Mouse (Mus musculus): ENCODE results near the gene Ezh1. TPM values are rescaled to one million over a fixed set of nuclear protein-coding genes. Genes with fewer than 3 reads are reported as not detected.
A peak's percentile ranks its signal among the peaks of the same experiment; 100 is the strongest.

The Ezh1 gene
- polyA plus RNA-seq, 1 experiment from 2014 or later = 18.6 TPM

- H3K27ac ChIP-seq = peak overlapping the region; percentile 97
- H3K4me1 ChIP-seq (replicated peaks; ENCODE audit: insufficient read depth, low read length) = peaks cover 32% of the 10 kb centered on the region
- peak overlapping the region; percentile 41 for H3K9ac ChIP-seq (ENCODE audit: low read depth, low read length)
- TF ChIP-seq CTCF (IDR thresholded peaks at IDR 0.05; ENCODE audit: low read depth) = peak; percentile 40
- DNase-seq (ENCODE audit: low spot score) (peak; percentile 89), ATAC-seq (replicated peaks; ENCODE audit: low FRiP score, low read depth) (peak; percentile 79)
- peak overlapping the region; percentile 19; the same call in 1 of the 2 replicates for H3K4me3 ChIP-seq (replicated peaks; ENCODE audit: low read depth, low read length)
- H3K4me2 ChIP-seq (ENCODE audit: low read length) = peak overlapping the region; percentile 55
- no peaks in the 10 kb centered on the region for H3K9me3 ChIP-seq (replicated peaks; ENCODE audit: low read length)
- no peaks in the 10 kb centered on the region for H3K27me3 ChIP-seq (ENCODE audit: insufficient read depth, low read length)
- H3K36me3 ChIP-seq (ENCODE audit: insufficient read depth, low read length) = no peaks in the 10 kb centered on the region
- WGBS = 2% methylated on average over 18 of the region's 18 CpGs
These were observed 5.0 kb upstream of the Ezh1 start for GRCm38 (mm10) chr11:101230991-101231871.

- TF ChIP-seq CTCF (IDR thresholded peaks at IDR 0.05; ENCODE audit: low read depth) = no peak
- peak overlapping the region; percentile 55 for H3K4me2 ChIP-seq (ENCODE audit: low read length)
- H3K27me3 ChIP-seq (ENCODE audit: insufficient read depth, low read length) = no peaks in the 10 kb centered on the region
- H3K9ac ChIP-seq (ENCODE audit: low read depth, low read length) = peak overlapping the region; percentile 41; the same call in 1 of the 2 replicates
- ATAC-seq (replicated peaks; ENCODE audit: low FRiP score, low read depth) (no peak), DNase-seq (ENCODE audit: low spot score) (no peak)
- peak overlapping the region; percentile 97 for H3K27ac ChIP-seq
- WGBS = 19% methylated on average over 5 of the region's 5 CpGs
- peak overlapping the region; percentile 19; the same call in 1 of the 2 replicates for H3K4me3 ChIP-seq (replicated peaks; ENCODE audit: low read depth, low read length)
- peaks cover 32% of the 10 kb centered on the region for H3K4me1 ChIP-seq (replicated peaks; ENCODE audit: insufficient read depth, low read length)
- H3K9me3 ChIP-seq (replicated peaks; ENCODE audit: low read length) = no peaks in the 10 kb centered on the region
- H3K36me3 ChIP-seq (ENCODE audit: insufficient read depth, low read length) = no peaks in the 10 kb centered on the region
These were observed 4.3 kb upstream of the Ezh1 start for GRCm38 (mm10) chr11:101230526-101230925.

- Histone ChIP-seq H3K4me3 (replicated peaks; ENCODE audit: low read depth, low read length) (no peak overlapping the region), H3K4me2 (ENCODE audit: low read length) (peak overlapping the region; percentile 55), H3K9me3 (replicated peaks; ENCODE audit: low read length) (no peaks in the 10 kb centered on the region), H3K27me3 (ENCODE audit: insufficient read depth, low read length) (no peaks in the 10 kb centered on the region), H3K36me3 (ENCODE audit: insufficient read depth, low read length) (no peaks in the 10 kb centered on the region), H3K9ac (ENCODE audit: low read depth, low read length) (no peak overlapping the region), H3K4me1 (replicated peaks; ENCODE audit: insufficient read depth, low read length) (peaks cover 32% of the 10 kb centered on the region), H3K27ac (peak overlapping the region; percentile 97)
- 14% methylated on average over 2 of the region's 2 CpGs for WGBS
- TF ChIP-seq CTCF (IDR thresholded peaks at IDR 0.05; ENCODE audit: low read depth) = no peak
- DNase-seq (ENCODE audit: low spot score) (peak; percentile 57), ATAC-seq (replicated peaks; ENCODE audit: low FRiP score, low read depth) (no peak)
These were observed 3.8 kb upstream of the Ezh1 start for GRCm38 (mm10) chr11:101230061-101230511.

GRCm38 (mm10) chr11:101229361-101229900, 3.2 kb upstream of the Ezh1 start:
- no peaks in the 10 kb centered on the region for H3K27me3 ChIP-seq (ENCODE audit: insufficient read depth, low read length)
- 27% methylated on average over 8 of the region's 8 CpGs for WGBS
- no peaks in the 10 kb centered on the region for H3K36me3 ChIP-seq (ENCODE audit: insufficient read depth, low read length)
- no peak overlapping the region for H3K9ac ChIP-seq (ENCODE audit: low read depth, low read length)
- H3K4me2 ChIP-seq (ENCODE audit: low read length) = no peak overlapping the region
- no peak overlapping the region for H3K4me3 ChIP-seq (replicated peaks; ENCODE audit: low read depth, low read length)
- no peaks in the 10 kb centered on the region for H3K9me3 ChIP-seq (replicated peaks; ENCODE audit: low read length)
- no peak for DNase-seq (ENCODE audit: low spot score)
- TF ChIP-seq CTCF (IDR thresholded peaks at IDR 0.05; ENCODE audit: low read depth) = no peak
- peaks cover 32% of the 10 kb centered on the region for H3K4me1 ChIP-seq (replicated peaks; ENCODE audit: insufficient read depth, low read length)
- peak overlapping the region; percentile 97 for H3K27ac ChIP-seq
- ATAC-seq (replicated peaks; ENCODE audit: low FRiP score, low read depth) = no peak

- H3K4me1 ChIP-seq (replicated peaks; ENCODE audit: insufficient read depth, low read length) = peaks cover 19% of the 10 kb centered on the region
- WGBS = 16% methylated on average over 25 of the region's 25 CpGs
These were observed 765 bp downstream of the Ezh1 start for GRCm38 (mm10) chr11:101225331-101226064.

GRCm38 (mm10) chr11:101224337-101224736, 1.9 kb downstream of the Ezh1 start:
- ATAC-seq (replicated peaks; ENCODE audit: low FRiP score, low read depth) (no peak), DNase-seq (ENCODE audit: low spot score) (no peak)
- WGBS = 87% methylated on average over 3 of the region's 3 CpGs
- Histone ChIP-seq H3K4me2 (ENCODE audit: low read length) (no peak overlapping the region), H3K4me1 (replicated peaks; ENCODE audit: insufficient read depth, low read length) (peaks cover 9% of the 10 kb centered on the region; the same call in 1 of the 2 replicates), H3K36me3 (ENCODE audit: insufficient read depth, low read length) (no peaks in the 10 kb centered on the region), H3K27me3 (ENCODE audit: insufficient read depth, low read length) (no peaks in the 10 kb centered on the region), H3K9ac (ENCODE audit: low read depth, low read length) (no peak overlapping the region), H3K9me3 (replicated peaks; ENCODE audit: low read length) (no peaks in the 10 kb centered on the region), H3K4me3 (replicated peaks; ENCODE audit: low read depth, low read length) (no peak overlapping the region), H3K27ac (no peak overlapping the region)
- TF ChIP-seq CTCF (IDR thresholded peaks at IDR 0.05; ENCODE audit: low read depth) = no peak

More at GRCm38 (mm10) chr11:101225331-101226064, 765 bp downstream of the Ezh1 start:
- H3K27ac ChIP-seq = peak overlapping the region; percentile 93
- no peaks in the 10 kb centered on the region for H3K36me3 ChIP-seq (ENCODE audit: insufficient read depth, low read length)
- no peak for ATAC-seq (replicated peaks; ENCODE audit: low FRiP score, low read depth)
- no peak for DNase-seq (ENCODE audit: low spot score)
- TF ChIP-seq CTCF (IDR thresholded peaks at IDR 0.05; ENCODE audit: low read depth) = no peak
- H3K27me3 ChIP-seq (ENCODE audit: insufficient read depth, low read length) = no peaks in the 10 kb centered on the region
- H3K9me3 ChIP-seq (replicated peaks; ENCODE audit: low read length) = no peaks in the 10 kb centered on the region
- H3K9ac ChIP-seq (ENCODE audit: low read depth, low read length) = peak overlapping the region; percentile 85
- peak overlapping the region; percentile 84 for H3K4me2 ChIP-seq (ENCODE audit: low read length)
- H3K4me3 ChIP-seq (replicated peaks; ENCODE audit: low read depth, low read length) = peak overlapping the region; percentile 85

Measured in kidney, postnatal 0 days (tissue).